Mouse (Mus musculus) kidney, embryonic 14.5 days (tissue): ENCODE data around the gene Dbil5. TPM values are rescaled to one million over a fixed set of nuclear protein-coding genes. Genes with fewer than 3 reads are reported as not detected.

ENCODE experiments used
- ATAC-seq: fragments of 200-750 bp; cut with Nextera tagmentation; 2 replicates; pipeline ENCODE4 v1.8.0; 2017; ENCODE audit warnings: moderate number of reproducible peaks, mild to moderate bottlenecking, moderate TSS enrichment, moderate library complexity; ENCODE audit not compliant: low FRiP score, low TSS enrichment
- H3K27ac ChIP-seq: fragments of 300-500 bp; sonication (generic); 2 replicates; pipeline ENCODE4 v1.5.1; 2014; ENCODE audit warnings: low read depth, mild to moderate bottlenecking, low read length, moderate library complexity, mixed read lengths
- H3K27me3 ChIP-seq: fragments of 300-500 bp; sonication (generic); 2 replicates; pipeline ENCODE4 v1.6.1; 2014; ENCODE audit warnings: mild to moderate bottlenecking, low read length; ENCODE audit not compliant: control insufficient read depth, insufficient read depth
- H3K36me3 ChIP-seq: fragments of 300-500 bp; sonication (generic); 2 replicates; pipeline ENCODE4 v1.6.1; 2014; ENCODE audit warnings: low read length, mixed read lengths; ENCODE audit not compliant: control insufficient read depth, insufficient read depth
- H3K4me1 ChIP-seq: fragments of 300-500 bp; sonication (generic); 2 replicates; pipeline ENCODE4 v1.6.1; 2014; ENCODE audit warnings: low read length, mixed read lengths; ENCODE audit not compliant: control insufficient read depth, insufficient read depth
- H3K4me2 ChIP-seq: fragments of 300-500 bp; sonication (generic); replicated peaks from 2 replicates; pipeline ENCODE4 v1.6.1; 2014; ENCODE audit warnings: low read depth, mild to moderate bottlenecking, low read length
- H3K4me3 ChIP-seq: fragments of 300-500 bp; sonication (generic); 2 replicates; pipeline ENCODE4 v1.5.1; 2014; ENCODE audit warnings: mild to moderate bottlenecking, low read length
- H3K9ac ChIP-seq: fragments of 300-500 bp; sonication (generic); 2 replicates; pipeline ENCODE4 v1.6.1; 2014; ENCODE audit warnings: low read depth, mild to moderate bottlenecking, low read length, moderate library complexity
- H3K9me3 ChIP-seq: fragments of 300-500 bp; sonication (generic); 2 replicates; pipeline ENCODE4 v1.6.1; 2016; ENCODE audit warnings: low read length; ENCODE audit not compliant: control insufficient read depth
- WGBS: fragments of 180-500 bp; shearing (Covaris S2); extraction: QIAGEN DNeasy Blood & Tissue Kit; methylation state at CpG from one replicate; pipeline ENCODE4 v1.1.7; 2014; 5-methylcytosine and 5-hydroxymethylcytosine counted together
- polyA plus RNA-seq: library from polyadenylated mRNA; unstranded; fragments of >200 nt; fragmentation: Nextera tagmentation; extraction: Ambion mirVana; gene quantifications from 2 replicates; pipeline ENCODE4 v1.2.1, GENCODE M21; 2014

The Dbil5 gene
- polyA plus RNA-seq, 1 experiment from 2014 or later = 1.6 TPM

- WGBS = 73% methylated on average over 10 of the region's 10 CpGs
- H3K4me3 ChIP-seq = no peak overlapping the region
- H3K9me3 ChIP-seq = no peaks in the 10 kb centered on the region
- no peak overlapping the region for H3K27ac ChIP-seq
- H3K9ac ChIP-seq = no peak overlapping the region
- peaks cover 4% of the 10 kb centered on the region; the same call in 1 of the 2 replicates for H3K36me3 ChIP-seq
- H3K4me1 ChIP-seq = no peaks in the 10 kb centered on the region; the same call in 1 of the 2 replicates
- H3K27me3 ChIP-seq = no peaks in the 10 kb centered on the region
- ATAC-seq = no peak
- H3K4me2 ChIP-seq = no peak overlapping the region
Measured at GRCm38 (mm10) chr11:76260208-76261050, 43.0 kb downstream of the Dbil5 start.

GRCm38 (mm10) chr11:76261224-76261623 lies 43.8 kb downstream of the Dbil5 start:
- H3K27ac ChIP-seq = no peak overlapping the region
- no peak for ATAC-seq
- 79% methylated on average over 12 of the region's 12 CpGs for WGBS
- H3K9ac ChIP-seq = no peak overlapping the region
- H3K4me2 ChIP-seq = no peak overlapping the region
- H3K27me3 ChIP-seq = no peaks in the 10 kb centered on the region
- no peak overlapping the region for H3K4me3 ChIP-seq
- H3K9me3 ChIP-seq = no peaks in the 10 kb centered on the region
- no peaks in the 10 kb centered on the region; the same call in 1 of the 2 replicates for H3K4me1 ChIP-seq
- peaks cover 4% of the 10 kb centered on the region; the same call in 1 of the 2 replicates for H3K36me3 ChIP-seq

GRCm38 (mm10) chr11:76262611-76263351 lies 45.4 kb downstream of the Dbil5 start:
- no peak overlapping the region for H3K4me2 ChIP-seq
- no peak overlapping the region for H3K9ac ChIP-seq
- no peaks in the 10 kb centered on the region for H3K4me1 ChIP-seq
- no peak; the same call in 1 of the 2 replicates for ATAC-seq
- H3K36me3 ChIP-seq = peaks cover 4% of the 10 kb centered on the region; the same call in 1 of the 2 replicates
- no peak overlapping the region for H3K4me3 ChIP-seq
- H3K27ac ChIP-seq = no peak overlapping the region
- WGBS = 12% methylated on average over 19 of the region's 19 CpGs
- no peaks in the 10 kb centered on the region for H3K9me3 ChIP-seq
- H3K27me3 ChIP-seq = no peaks in the 10 kb centered on the region

GRCm38 (mm10) chr11:76267550-76267949 lies 50.1 kb downstream of the Dbil5 start:
- Histone ChIP-seq H3K4me1 (no peaks in the 10 kb centered on the region), H3K36me3 (peaks cover 7% of the 10 kb centered on the region; the same call in 1 of the 2 replicates), H3K9me3 (no peaks in the 10 kb centered on the region), H3K27me3 (no peaks in the 10 kb centered on the region), H3K9ac (no peak overlapping the region), H3K4me3 (no peak overlapping the region), H3K27ac (no peak overlapping the region), H3K4me2 (no peak overlapping the region)
- WGBS = 72% methylated on average over 7 of the region's 7 CpGs
- ATAC-seq = no peak

- ATAC-seq = no peak
- Histone ChIP-seq H3K36me3 (peaks cover 7% of the 10 kb centered on the region; the same call in 1 of the 2 replicates), H3K4me2 (no peak overlapping the region), H3K4me1 (no peaks in the 10 kb centered on the region), H3K4me3 (no peak overlapping the region), H3K9me3 (no peaks in the 10 kb centered on the region), H3K27me3 (no peaks in the 10 kb centered on the region), H3K27ac (no peak overlapping the region), H3K9ac (no peak overlapping the region)
- WGBS = 68% methylated on average over 5 of the region's 5 CpGs
Measured at GRCm38 (mm10) chr11:76268001-76268459, 50.6 kb downstream of the Dbil5 start.

Other genes with a start within 250 kb of the Dbil5 start
- gene 1700016K19Rik, start 217.7 kb upstream of the Dbil5 start, polyA plus RNA-seq = 0.31 and 0.50 TPM in 2 replicates
- 20.7 and 23.3 TPM in 2 replicates for gene Rflnb, start 189.8 kb upstream of the Dbil5 start, polyA plus RNA-seq
- 27.3 and 40.8 TPM in 2 replicates for gene Vps53, start 38.0 kb upstream of the Dbil5 start, polyA plus RNA-seq
- gene Fam57a, start 37.9 kb upstream of the Dbil5 start, polyA plus RNA-seq = 25.5 and 26.5 TPM in 2 replicates
- gene Gemin4, start 56 bp downstream of the Dbil5 start, polyA plus RNA-seq = 18.8 and 43.8 TPM in 2 replicates
- gene Mrm3, start 26.1 kb downstream of the Dbil5 start, polyA plus RNA-seq = 25.2 and 29.3 TPM in 2 replicates
- 155 and 160 TPM in 2 replicates for gene Glod4, start 26.1 kb downstream of the Dbil5 start, polyA plus RNA-seq
- gene Nxn, start 181.5 kb downstream of the Dbil5 start, polyA plus RNA-seq = 29.3 and 38.0 TPM in 2 replicates
- gene Timm22, start 189.3 kb downstream of the Dbil5 start, polyA plus RNA-seq = 113 and 139 TPM in 2 replicates